Mouse (Mus musculus): Measurements from ENCODE around the gene Inpp5b.

Gene Inpp5b

GRCm38 (mm10) chr4:124765802-124766565 lies 24.3 kb downstream of the Inpp5b start:
- no peak for DNase-seq (ENCODE audit: inconsistent ontology term)

- DNase-seq (ENCODE audit: inconsistent ontology term): no peak
Measured at GRCm38 (mm10) chr4:124766566-124766940, 24.9 kb downstream of the Inpp5b start.

GRCm38 (mm10) chr4:124768963-124769591 lies 27.4 kb downstream of the Inpp5b start:
- no peak for DNase-seq (ENCODE audit: inconsistent ontology term)

GRCm38 (mm10) chr4:124770624-124771023 lies 29.0 kb downstream of the Inpp5b start:
- DNase-seq (ENCODE audit: inconsistent ontology term): no peak

GRCm38 (mm10) chr4:124772125-124772524 lies 30.5 kb downstream of the Inpp5b start:
- DNase-seq (ENCODE audit: inconsistent ontology term): no peak

- DNase-seq (ENCODE audit: inconsistent ontology term): no peak
Measured at GRCm38 (mm10) chr4:124773449-124773848, 31.8 kb downstream of the Inpp5b start.

- DNase-seq (ENCODE audit: inconsistent ontology term): no peak
Measured at GRCm38 (mm10) chr4:124773995-124774394, 32.3 kb downstream of the Inpp5b start.

GRCm38 (mm10) chr4:124774429-124774828 lies 32.8 kb downstream of the Inpp5b start:
- DNase-seq (ENCODE audit: inconsistent ontology term): no peak

- no peak for DNase-seq (ENCODE audit: inconsistent ontology term)
Measured at GRCm38 (mm10) chr4:124781361-124781760, 39.7 kb downstream of the Inpp5b start.

- DNase-seq (ENCODE audit: inconsistent ontology term): no peak
Measured at GRCm38 (mm10) chr4:124782395-124782794, 40.7 kb downstream of the Inpp5b start.

GRCm38 (mm10) chr4:124783937-124784336 lies 42.3 kb downstream of the Inpp5b start:
- no peak for DNase-seq (ENCODE audit: inconsistent ontology term)

- DNase-seq (ENCODE audit: inconsistent ontology term): no peak
Measured at GRCm38 (mm10) chr4:124790013-124790412, 48.4 kb downstream of the Inpp5b start.

GRCm38 (mm10) chr4:124792114-124792513 lies 50.5 kb downstream of the Inpp5b start:
- DNase-seq (ENCODE audit: inconsistent ontology term): no peak

GRCm38 (mm10) chr4:124796141-124796540 lies 54.5 kb downstream of the Inpp5b start:
- DNase-seq (ENCODE audit: inconsistent ontology term): no peak

GRCm38 (mm10) chr4:124796913-124797312 lies 55.3 kb downstream of the Inpp5b start:
- DNase-seq (ENCODE audit: inconsistent ontology term): no peak

- DNase-seq (ENCODE audit: inconsistent ontology term): peak; percentile 80
Measured at GRCm38 (mm10) chr4:124801552-124802308, 60.1 kb downstream of the Inpp5b start, which contains the start of gene Mtf1. Mtf1 (plus strand) TSS chr4:124802104.

GRCm38 (mm10) chr4:124802309-124803260 lies 60.9 kb downstream of the Inpp5b start:
- peak; percentile 98 for DNase-seq (ENCODE audit: inconsistent ontology term)

- DNase-seq (ENCODE audit: inconsistent ontology term): no peak
Measured at GRCm38 (mm10) chr4:124803406-124803805, 61.8 kb downstream of the Inpp5b start.

GRCm38 (mm10) chr4:124808511-124808910 lies 66.9 kb downstream of the Inpp5b start:
- no peak for DNase-seq (ENCODE audit: inconsistent ontology term)

GRCm38 (mm10) chr4:124809136-124809883 lies 67.7 kb downstream of the Inpp5b start:
- no peak for DNase-seq (ENCODE audit: inconsistent ontology term)

- no peak for DNase-seq (ENCODE audit: inconsistent ontology term)
Measured at GRCm38 (mm10) chr4:124810056-124810455, 68.4 kb downstream of the Inpp5b start.

All from Muller cell, postnatal 12 days (primary cell).